Mouse (Mus musculus) spleen, adult 18-20 months (tissue): Measurements from ENCODE around the gene Cd274.

ENCODE experiments used
- DNase-seq, 2 experiments: peaks; one replicate each; pipeline ENCODE4 v3.0.0; 2022; ENCODE audit warnings: mixed read lengths in 2 of 2

Gene Cd274

DNA sequence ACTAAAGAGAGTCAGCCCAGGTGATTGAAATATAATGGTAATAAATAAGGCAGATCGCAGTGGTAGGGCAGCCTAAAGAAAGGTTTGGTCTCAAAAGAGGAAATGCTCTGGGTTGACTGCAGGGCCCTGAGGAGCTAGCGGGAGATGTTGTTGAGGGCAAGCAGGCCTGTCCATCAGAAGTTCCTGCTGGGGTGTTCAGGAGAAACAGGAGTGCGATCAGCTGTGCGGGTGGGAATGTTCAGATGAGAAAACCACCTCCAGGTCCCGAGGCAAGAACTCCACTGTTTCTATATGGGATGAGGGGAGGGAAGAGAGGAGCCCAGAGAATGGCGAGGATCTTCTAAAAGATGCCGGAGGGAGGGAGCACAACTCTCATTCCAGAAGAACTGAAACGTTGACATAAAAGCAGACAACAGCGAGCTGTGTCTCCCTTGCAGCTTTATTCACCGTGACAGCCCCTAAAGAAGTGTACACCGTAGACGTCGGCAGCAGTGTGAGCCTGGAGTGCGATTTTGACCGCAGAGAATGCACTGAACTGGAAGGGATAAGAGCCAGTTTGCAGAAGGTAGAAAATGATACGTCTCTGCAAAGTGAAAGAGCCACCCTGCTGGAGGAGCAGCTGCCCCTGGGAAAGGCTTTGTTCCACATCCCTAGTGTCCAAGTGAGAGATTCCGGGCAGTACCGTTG is 69.7 kb downstream of the Cd274 start:
- DNase-seq: no peak
